In the genomic region with DNA sequence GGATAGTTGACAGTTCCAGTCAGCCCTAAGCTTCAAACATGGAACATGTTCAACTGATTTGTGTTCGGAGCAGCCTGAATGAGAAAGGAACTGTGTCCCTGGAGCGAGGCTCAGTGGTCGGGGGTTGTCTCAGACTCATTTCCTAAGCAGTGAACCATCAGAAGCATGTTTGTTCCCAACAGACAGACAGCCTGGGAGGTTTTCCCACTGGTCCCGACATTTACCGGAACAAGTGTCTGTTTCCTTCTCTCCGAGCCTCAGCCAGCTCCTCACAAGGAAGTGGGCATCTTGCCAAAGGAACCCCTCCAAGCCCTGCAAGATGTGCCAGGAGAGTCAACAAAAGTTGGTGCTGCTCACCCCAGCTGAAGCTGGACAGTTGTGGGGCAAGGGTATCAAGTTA, we compare ENCODE assay signal across 16 mouse cellular contexts.
DNase-seq lines count a peak whose midpoint lies in the region; ATAC-seq lines count a peak whose summit lies in the region.
"Had no signal": no experiment of that assay in that cellular context is flagged by ENCODE, and none has a peak within 500 bp of the region (broad histone marks: within the 10 kb centered on the region; RNA-seq: fewer than 3 reads in every experiment).

No protein-coding gene starts in this region.

- no peaks in the 10 kb centered on the region for H3K27me3 ChIP-seq in hindbrain, embryonic 16.5 days (replicated peaks; ENCODE audit: control insufficient read depth, insufficient read depth, low read length)
- H3K27me3 ChIP-seq in hindbrain, embryonic 12.5 days: no peaks in the 10 kb centered on the region
- H3K27me3 ChIP-seq: hindbrain, embryonic 15.5 days; limb, embryonic 15.5 days; lung, embryonic 15.5 days; midbrain, embryonic 15.5 days had no signal

- no peak overlapping the region for H3K4me3 ChIP-seq in hindbrain, embryonic 16.5 days (ENCODE audit: low read length)
- no peak overlapping the region for H3K4me3 ChIP-seq in hindbrain, embryonic 12.5 days
- H3K4me3 ChIP-seq: hindbrain, embryonic 15.5 days; left cerebral cortex, adult 2 months; limb, embryonic 15.5 days; lung, embryonic 15.5 days; midbrain, embryonic 15.5 days had no signal

- DNase-seq in adrenal gland, postnatal 14 days: peak; percentile 5
- no peak for DNase-seq in adrenal gland, adult 18-20 months (ENCODE audit: low spot score in 2 of 2)
- peak; percentile 15 for DNase-seq in right cerebral cortex, adult 18-20 months
- no peak for DNase-seq in right cerebral cortex, adult 2 months (ENCODE audit: low spot score in 2 of 2)
- DNase-seq in lung, postnatal 4 days: peak; percentile 7 to 33
- DNase-seq in MN1 (ENCODE audit: low spot score): no peak
- DNase-seq: adrenal gland, adult 2 months; gastrocnemius, postnatal 36 days; kidney, adult 9 months had no signal

- no peaks in the 10 kb centered on the region for H3K9me3 ChIP-seq in hindbrain, embryonic 16.5 days (ENCODE audit: control insufficient read depth, low read length)
- no peaks in the 10 kb centered on the region for H3K9me3 ChIP-seq in hindbrain, embryonic 12.5 days (replicated peaks)
- H3K9me3 ChIP-seq: hindbrain, embryonic 15.5 days; limb, embryonic 15.5 days; lung, embryonic 15.5 days; midbrain, embryonic 15.5 days had no signal

- WGBS in hindbrain, embryonic 16.5 days: 38% methylated on average over 6 of the region's 6 CpGs
- WGBS in hindbrain, embryonic 12.5 days: 58% methylated on average over 6 of the region's 6 CpGs

- H3K4me1 ChIP-seq in hindbrain, embryonic 16.5 days (ENCODE audit: control insufficient read depth, insufficient read depth, low read depth, low read length): no peaks in the 10 kb centered on the region
- no peaks in the 10 kb centered on the region for H3K4me1 ChIP-seq in hindbrain, embryonic 12.5 days
- H3K4me1 ChIP-seq: limb, embryonic 15.5 days; lung, embryonic 15.5 days had no signal

- H3K36me3 ChIP-seq in hindbrain, embryonic 16.5 days (ENCODE audit: control insufficient read depth, insufficient read depth, low read length): no peaks in the 10 kb centered on the region
- no peaks in the 10 kb centered on the region for H3K36me3 ChIP-seq in hindbrain, embryonic 12.5 days
- H3K36me3 ChIP-seq: hindbrain, embryonic 15.5 days; limb, embryonic 15.5 days; lung, embryonic 15.5 days; midbrain, embryonic 15.5 days had no signal

- no peak overlapping the region for H3K4me2 ChIP-seq in hindbrain, embryonic 16.5 days (ENCODE audit: low read length)
- no peak overlapping the region for H3K4me2 ChIP-seq in hindbrain, embryonic 12.5 days (replicated peaks)
- H3K4me2 ChIP-seq: hindbrain, embryonic 15.5 days; limb, embryonic 15.5 days; lung, embryonic 15.5 days; midbrain, embryonic 15.5 days had no signal

- no peak overlapping the region; the same call in 1 of the 2 replicates for H3K9ac ChIP-seq in hindbrain, embryonic 16.5 days (ENCODE audit: low read depth, low read length)
- no peak overlapping the region for H3K9ac ChIP-seq in hindbrain, embryonic 12.5 days
- H3K9ac ChIP-seq: hindbrain, embryonic 15.5 days; limb, embryonic 15.5 days; lung, embryonic 15.5 days; midbrain, embryonic 15.5 days had no signal

- peak; percentile 65 for ATAC-seq in hindbrain, embryonic 16.5 days
- ATAC-seq in hindbrain, embryonic 12.5 days (ENCODE audit: low FRiP score): no peak
- ATAC-seq: midbrain, embryonic 15.5 days had no signal

- H3K27ac ChIP-seq in hindbrain, embryonic 16.5 days (ENCODE audit: low read depth, low read length): no peak overlapping the region
- H3K27ac ChIP-seq in hindbrain, embryonic 12.5 days: no peak overlapping the region
- H3K27ac ChIP-seq: hindbrain, embryonic 15.5 days; left cerebral cortex, adult 2 months; limb, embryonic 15.5 days; lung, embryonic 15.5 days; midbrain, embryonic 15.5 days had no signal

Comparison
In these comparisons a context has a peak if more than half of its experiments do, and no peak if none do; other contexts are left out.
1. DNase-seq: peak in adrenal gland, postnatal 14 days (single experiment), right cerebral cortex, adult 18-20 months (single experiment) and lung, postnatal 4 days (2 of 2); none in adrenal gland, adult 18-20 months (0 of 2), right cerebral cortex, adult 2 months (0 of 2) and MN1 (single experiment).